Mouse (Mus musculus) right cerebral cortex, postnatal 25 days (tissue): ENCODE measurements at regions not wholly inside any gene's neighbourhood (a gene's known extent, or its start where the extent isn't known, plus 50 kb on each side); places are given as distances from the start of the nearest gene placed in this dataset.
"Not testable (repeated sequence)": the region's sequence is repeated elsewhere in the genome, so short reads cannot be mapped to it uniquely, and the experiment has no call there.

ENCODE experiments used
- DNase-seq: peaks from one replicate; pipeline ENCODE4 v3.0.0; 2022

DNA sequence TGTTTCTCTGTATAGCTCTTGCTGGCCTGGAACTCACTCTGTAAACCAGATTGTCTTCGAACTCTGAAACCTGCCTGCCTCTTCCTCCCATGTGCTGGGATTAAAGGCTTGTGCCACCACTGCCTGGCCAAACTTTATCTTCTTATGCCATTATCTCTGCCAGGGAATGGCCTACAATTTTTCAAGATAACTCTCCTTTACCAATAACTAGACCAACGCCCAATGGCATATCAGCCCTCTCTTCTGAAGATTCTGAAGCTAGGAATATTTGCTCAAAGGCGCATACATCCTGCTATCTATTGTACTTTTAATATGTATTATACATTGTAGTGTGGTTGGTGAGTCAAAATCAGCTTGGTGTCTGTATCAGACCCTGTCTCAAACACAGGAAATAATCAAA, 235.4 kb upstream of the Cts3 start:
- DNase-seq, result not testable (repeated sequence)

DNA sequence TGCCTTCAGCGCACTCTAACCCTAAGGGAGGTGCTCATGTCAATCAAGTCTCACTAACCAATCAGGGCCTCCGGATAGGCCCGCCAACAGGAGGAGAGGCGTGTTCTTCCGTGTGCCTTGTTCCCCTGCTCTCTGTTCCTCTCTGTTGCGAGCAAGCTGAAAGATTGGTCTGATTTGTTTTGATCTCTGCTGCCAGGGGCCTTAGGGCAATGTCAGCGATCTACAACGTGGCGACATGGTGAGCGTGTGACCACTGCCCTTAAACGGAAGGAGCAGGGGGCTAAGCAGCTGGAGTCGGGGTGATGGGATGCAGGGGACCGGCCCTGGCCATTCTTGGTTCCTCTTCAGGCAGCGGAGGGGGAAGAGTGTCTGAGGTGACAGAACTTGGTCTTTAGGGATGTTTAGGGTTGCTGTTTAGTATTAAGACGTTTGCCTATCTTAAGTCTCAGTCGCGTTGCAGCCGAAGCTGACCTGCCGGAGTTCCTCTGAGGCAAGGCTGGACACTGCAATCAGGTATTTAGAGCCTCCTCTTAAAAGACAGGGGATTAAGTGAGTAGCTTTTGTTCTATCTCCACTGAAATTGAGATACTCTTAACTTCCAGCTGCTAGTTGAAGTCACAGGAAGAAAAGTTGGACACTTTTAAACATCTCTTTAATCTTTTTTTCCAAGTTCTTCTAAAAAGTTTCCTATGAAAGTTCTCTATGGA, 234.4 kb upstream of the Cts3 start:
- peak; percentile 3 for DNase-seq

DNA sequence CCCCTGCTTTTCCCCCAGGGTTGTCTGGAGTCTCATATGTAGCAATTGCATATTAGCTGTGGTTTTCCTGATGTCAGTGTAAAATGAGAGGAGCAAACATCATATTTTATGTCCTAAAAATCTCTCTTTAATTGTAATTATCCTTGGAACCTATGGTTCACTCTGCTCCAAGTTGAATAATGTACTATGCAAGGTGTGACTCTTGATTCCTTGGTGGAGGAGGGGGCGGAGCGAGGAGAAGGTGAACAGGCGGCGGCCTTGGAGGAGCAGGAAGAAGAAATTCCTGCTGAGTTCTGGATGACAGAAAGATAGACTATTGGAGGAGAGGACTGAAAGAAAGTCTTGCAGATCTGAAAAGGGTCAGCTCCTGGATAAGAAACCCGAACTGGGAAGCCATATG, 233.8 kb upstream of the Cts3 start:
- DNase-seq, result not testable (repeated sequence)

DNA sequence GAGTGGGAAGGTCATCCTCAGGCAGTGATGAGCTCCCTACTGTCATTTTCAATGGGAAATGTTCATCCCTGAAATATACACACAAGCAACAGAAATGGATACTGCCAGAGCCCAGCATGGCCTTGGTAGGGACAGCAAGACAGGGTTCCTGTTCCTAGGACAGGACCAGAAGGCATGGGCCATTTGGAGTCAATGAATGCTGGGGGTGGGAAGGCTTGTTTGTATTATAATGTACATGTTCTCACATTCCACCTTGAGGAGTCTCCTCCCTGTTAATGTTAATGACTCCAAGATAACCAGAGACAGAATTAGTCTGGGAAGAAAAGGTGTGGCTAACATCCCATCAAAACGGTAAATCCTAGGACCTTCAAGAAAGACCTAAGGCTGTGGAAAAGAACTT, 193.5 kb upstream of the Cts3 start:
- not testable (repeated sequence) for DNase-seq
